Mouse (Mus musculus): ENCODE measurements at regions not wholly inside any gene's neighbourhood (a gene's known extent, or its start where the extent isn't known, plus 50 kb on each side); places are given as distances from the start of the nearest gene placed in this dataset.

- WGBS: 77% methylated on average over 1 of the region's 1 CpGs
- H3K4me2 ChIP-seq (ENCODE audit: low read length): no peak overlapping the region
- H3K4me3 ChIP-seq (ENCODE audit: low read depth, low read length): no peak overlapping the region
- no peak overlapping the region for H3K9ac ChIP-seq (ENCODE audit: low read length)
- no peaks in the 10 kb centered on the region for H3K4me1 ChIP-seq (ENCODE audit: control insufficient read depth, insufficient read depth, low read length)
- no peaks in the 10 kb centered on the region for H3K9me3 ChIP-seq (replicated peaks; ENCODE audit: control insufficient read depth, low read length)
- H3K27ac ChIP-seq (ENCODE audit: low read depth, low read length): no peak overlapping the region
- no peaks in the 10 kb centered on the region for H3K36me3 ChIP-seq (ENCODE audit: control insufficient read depth, insufficient read depth, low read length)
- no peaks in the 10 kb centered on the region for H3K27me3 ChIP-seq (replicated peaks; ENCODE audit: control insufficient read depth, insufficient read depth, low read length)
- DNase-seq (ENCODE audit: low spot score): no peak
- no peak for ATAC-seq
These were observed 385.7 kb downstream of the Pdgfc start for GRCm38 (mm10) chr3:81421875-81422274.

DNA sequence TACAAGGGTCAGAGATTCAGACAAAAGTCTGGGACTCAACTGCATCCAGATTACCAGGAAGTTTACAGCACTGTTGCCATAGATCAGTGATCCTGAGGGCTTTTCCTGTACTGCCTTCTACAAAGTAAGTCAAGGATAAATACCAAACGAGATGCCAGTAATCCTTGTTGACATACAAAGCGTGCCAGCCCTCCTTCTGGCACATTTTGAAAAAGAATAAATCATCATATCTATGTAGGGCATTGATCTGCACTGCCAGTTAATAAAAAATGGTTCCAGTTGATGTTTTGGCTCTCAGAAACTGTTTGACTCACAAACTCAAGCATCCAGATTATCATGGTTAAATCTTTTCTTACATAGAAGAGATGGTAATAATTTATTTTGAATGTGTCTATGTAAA lies 390.5 kb downstream of the Pdgfc start:
- no peaks in the 10 kb centered on the region for H3K9me3 ChIP-seq (replicated peaks; ENCODE audit: control insufficient read depth, low read length)
- DNase-seq (ENCODE audit: low spot score): peak; percentile 5
- no peak for ATAC-seq
- no peaks in the 10 kb centered on the region for H3K4me1 ChIP-seq (ENCODE audit: control insufficient read depth, insufficient read depth, low read length)
- H3K4me2 ChIP-seq (ENCODE audit: low read length): no peak overlapping the region
- WGBS: 50% methylated on average over 2 of the region's 2 CpGs
- no peak overlapping the region for H3K9ac ChIP-seq (ENCODE audit: low read length)
- H3K36me3 ChIP-seq (ENCODE audit: control insufficient read depth, insufficient read depth, low read length): no peaks in the 10 kb centered on the region
- no peak overlapping the region for H3K27ac ChIP-seq (ENCODE audit: low read depth, low read length)
- no peak overlapping the region for H3K4me3 ChIP-seq (ENCODE audit: low read depth, low read length)
- no peaks in the 10 kb centered on the region for H3K27me3 ChIP-seq (replicated peaks; ENCODE audit: control insufficient read depth, insufficient read depth, low read length)
